Mouse (Mus musculus): ENCODE data around the gene Zfp84. TPM values are rescaled to one million over a fixed set of nuclear protein-coding genes. Genes with fewer than 3 reads are reported as not detected.

Zfp84 gene
- total RNA-seq, 4 experiments from 2014 or later = 9.9 to 12.2 (median 10.7) TPM

DNA sequence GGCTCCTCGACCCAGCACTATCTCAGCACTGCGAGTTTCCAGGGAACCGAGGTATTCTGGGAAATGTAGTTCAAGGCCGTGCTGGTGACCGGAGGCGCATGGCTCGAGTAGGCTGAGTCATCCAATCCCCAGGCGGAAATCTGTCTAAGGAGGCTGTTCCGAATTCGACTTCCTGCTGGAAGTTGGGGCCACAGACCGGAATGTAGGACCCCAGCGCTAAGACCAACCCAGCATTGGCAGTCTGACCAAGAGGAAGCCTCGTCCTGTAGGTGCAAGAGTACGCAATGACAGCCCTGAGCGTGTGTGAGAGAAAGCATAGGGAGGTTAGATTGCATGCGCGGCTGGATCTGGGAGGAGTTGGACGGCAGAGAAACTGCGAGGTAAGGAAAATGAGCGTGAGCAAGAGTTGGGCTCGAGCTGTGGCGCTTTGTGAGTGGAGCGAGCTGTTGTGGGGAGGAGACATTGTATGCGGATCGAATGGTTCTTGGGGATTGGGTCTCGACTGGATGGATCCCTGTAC lies 47.6 kb downstream of the Zfp84 start, which contains the start of gene Zfp790:
Zfp790 (plus strand) TSS at position 205 of the 520 bp plus-strand sequence.
- peak; percentile 95 for DNase-seq (ENCODE audit: low spot score)

DNA sequence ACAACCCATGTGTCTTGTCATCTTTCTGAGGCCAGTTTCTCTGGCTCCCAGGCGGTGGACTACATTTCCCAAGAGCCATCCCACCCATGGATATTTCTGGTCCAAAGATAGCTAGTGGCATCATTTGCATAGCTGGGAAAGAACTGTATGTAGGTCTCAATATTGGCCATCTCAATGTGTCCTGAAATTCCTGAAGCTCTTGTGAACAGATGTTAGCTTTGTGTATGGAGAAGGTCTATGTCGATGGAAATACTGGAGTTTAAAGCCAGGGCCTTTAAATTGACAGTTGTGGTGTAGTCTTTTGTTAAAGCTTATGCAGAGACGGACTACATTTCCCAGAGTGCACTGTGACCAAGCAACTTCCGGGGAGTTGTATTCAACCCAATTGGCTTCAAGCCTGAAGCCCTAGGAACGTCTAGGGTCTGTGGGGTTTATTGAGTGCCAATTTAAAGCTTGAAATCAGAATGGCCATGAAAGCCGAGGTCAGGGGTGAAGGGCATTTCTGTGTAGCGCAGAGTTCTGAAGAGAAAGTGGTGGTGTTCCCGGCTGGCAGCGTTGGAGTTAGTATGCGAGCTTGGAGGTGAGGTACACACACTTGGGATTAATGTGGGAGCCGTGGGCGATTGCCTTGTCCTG lies 50.4 kb downstream of the Zfp84 start:
- DNase-seq (ENCODE audit: low spot score) = peak; percentile 87

- no peak for DNase-seq (ENCODE audit: low spot score)
Observed at GRCm38 (mm10) chr7:29828001-29828400, 59.6 kb downstream of the Zfp84 start.

Small RNA genes within 50 kb of the gene (microRNA-seq; reads per million reads assigned to microRNA genes)
- gene Mir1964 = 6.4 reads per million, percentile 16 among the genes with 10 or more reads in this experiment

Other genes starting within 250 kb of the Zfp84 start
- gene Sipa1l3, start 249.9 kb upstream of the Zfp84 start, total RNA-seq (2022) = 10 to 100 TPM in 1 of 4 experiments, 1 to 10 TPM in 3; 6.8 to 10.3 (median 8.2) TPM
- gene Catsperg2, start 41.5 kb upstream of the Zfp84 start, total RNA-seq (2022) = not detected
- gene Zfp30, start 15.4 kb downstream of the Zfp84 start, total RNA-seq (2022) = 1 to 10 TPM; 4.3 to 6.2 (median 5.1) TPM
- 10 to 100 TPM in 3 of 4 experiments, 1 to 10 TPM in 1; 10.0 to 13.4 (median 11.8) TPM for gene Zfp790, start 47.6 kb downstream of the Zfp84 start, total RNA-seq (2022)
- under 1 TPM; 0.33 to 0.72 (median 0.47) TPM for gene Zfp940, start 85.1 kb downstream of the Zfp84 start, total RNA-seq (2022)
- gene Zfp420, start 91.4 kb downstream of the Zfp84 start, total RNA-seq (2022) = 1 to 10 TPM; 3.0 to 4.0 (median 3.8) TPM
- gene Zfp27, start 138.0 kb downstream of the Zfp84 start, total RNA-seq (2022) = 1 to 10 TPM; 8.4 to 9.3 (median 8.6) TPM
- gene Zfp383, start 139.7 kb downstream of the Zfp84 start, total RNA-seq (2022) = 1 to 10 TPM; 3.8 to 9.5 (median 6.4) TPM
- gene Zfp74, start 185.5 kb downstream of the Zfp84 start, total RNA-seq (2022) = 1 to 10 TPM; 5.8 to 6.5 (median 6.0) TPM
- gene Zfp568, start 215.4 kb downstream of the Zfp84 start, total RNA-seq (2022) = 10 to 100 TPM; 16.9 to 27.9 (median 21.5) TPM